Mouse (Mus musculus) stomach, postnatal 0 days (tissue): ENCODE data around the gene S100z.

ENCODE experiments used
- CTCF ChIP-seq: IDR thresholded peaks from 2 replicates; pipeline ENCODE4 v1.5.1; 2016; ENCODE audit warnings: antibody characterized with exemption, low read depth, mild to moderate bottlenecking, moderate library complexity
- EP300 ChIP-seq: optimal IDR thresholded peaks from 2 replicates; pipeline ENCODE3; 2016; ENCODE audit warnings: antibody characterized with exemption

GRCm38 (mm10) chr13:95474294-95474693 lies 4.2 kb downstream of the S100z start:
- TF ChIP-seq CTCF (no peak), EP300 (no peak)
